Mouse (Mus musculus): Measurements from ENCODE around the gene Sptbn2.

DNA sequence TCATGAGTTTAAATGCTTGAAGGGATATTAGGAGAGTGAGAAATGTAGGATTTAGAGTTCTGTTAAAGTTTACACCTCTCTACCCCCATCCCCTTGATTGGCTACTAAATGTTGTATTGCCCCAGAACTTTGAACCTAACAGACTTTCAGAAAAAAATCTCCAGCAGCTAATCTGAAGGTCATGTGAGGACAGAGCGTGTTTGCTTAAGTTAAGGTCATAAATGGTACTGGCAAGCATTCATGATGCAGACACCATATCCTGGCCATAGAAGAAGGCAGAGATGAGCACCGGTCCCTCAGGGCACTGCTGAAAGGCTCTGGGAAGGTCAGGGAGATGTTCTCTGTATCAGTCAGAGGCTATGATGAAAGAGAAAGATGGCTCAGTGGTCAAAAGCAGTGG is 6.3 kb downstream of the Sptbn2 start:
- no peak for TF ChIP-seq GATA1 (IDR thresholded peaks at IDR 0.05; ENCODE audit: borderline replicate concordance, low read length)
- no peak for TF ChIP-seq FLI1 (IDR thresholded peaks at IDR 0.05; ENCODE audit: low read length)

All from megakaryocyte, embryonic 14.5 days (primary cell).